Mouse (Mus musculus): Measurements from ENCODE around the gene Nsdhl. TPM values are rescaled to one million over a fixed set of nuclear protein-coding genes. Genes with fewer than 3 reads are reported as not detected.

The Nsdhl gene
- polyA plus RNA-seq, 1 experiment from 2014 or later = 32.3 TPM

GRCm38 (mm10) chrX:72962743-72963142 is 44.4 kb downstream of the Nsdhl start:
- TF ChIP-seq CTCF (IDR thresholded peaks at IDR 0.05; ENCODE audit: low read depth) = no peak
- Histone ChIP-seq H3K36me3 (ENCODE audit: insufficient read depth, low read length) (no peaks in the 10 kb centered on the region), H3K4me2 (ENCODE audit: low read length) (no peak overlapping the region), H3K27ac (no peak overlapping the region), H3K9me3 (replicated peaks; ENCODE audit: low read length) (no peaks in the 10 kb centered on the region), H3K9ac (ENCODE audit: low read depth, low read length) (no peak overlapping the region), H3K4me1 (replicated peaks; ENCODE audit: insufficient read depth, low read length) (no peaks in the 10 kb centered on the region), H3K4me3 (replicated peaks; ENCODE audit: low read depth, low read length) (no peak overlapping the region), H3K27me3 (ENCODE audit: insufficient read depth, low read length) (no peaks in the 10 kb centered on the region)
- ATAC-seq (replicated peaks; ENCODE audit: low FRiP score, low read depth) (no peak), DNase-seq (ENCODE audit: low spot score) (no peak)
- 64% methylated on average over 3 of the region's 3 CpGs for WGBS

GRCm38 (mm10) chrX:72982831-72983230 is 64.5 kb downstream of the Nsdhl start:
- WGBS = 78% methylated on average over 6 of the region's 6 CpGs
- Histone ChIP-seq H3K27ac (no peak overlapping the region), H3K9me3 (replicated peaks; ENCODE audit: low read length) (no peaks in the 10 kb centered on the region), H3K4me2 (ENCODE audit: low read length) (no peak overlapping the region), H3K27me3 (ENCODE audit: insufficient read depth, low read length) (no peaks in the 10 kb centered on the region), H3K4me3 (replicated peaks; ENCODE audit: low read depth, low read length) (no peak overlapping the region), H3K4me1 (replicated peaks; ENCODE audit: insufficient read depth, low read length) (no peaks in the 10 kb centered on the region), H3K9ac (ENCODE audit: low read depth, low read length) (no peak overlapping the region), H3K36me3 (ENCODE audit: insufficient read depth, low read length) (no peaks in the 10 kb centered on the region)
- no peak for ATAC-seq (replicated peaks; ENCODE audit: low FRiP score, low read depth)
- TF ChIP-seq CTCF (IDR thresholded peaks at IDR 0.05; ENCODE audit: low read depth) = no peak
- no peak for DNase-seq (ENCODE audit: low spot score)

- no peaks in the 10 kb centered on the region for H3K9me3 ChIP-seq (replicated peaks; ENCODE audit: low read length)
- H3K4me3 ChIP-seq (replicated peaks; ENCODE audit: low read depth, low read length) = no peak overlapping the region
- no peak for DNase-seq (ENCODE audit: low spot score)
- H3K4me2 ChIP-seq (ENCODE audit: low read length) = no peak overlapping the region
- no peak overlapping the region for H3K9ac ChIP-seq (ENCODE audit: low read depth, low read length)
- no peak for TF ChIP-seq CTCF (IDR thresholded peaks at IDR 0.05; ENCODE audit: low read depth)
- no peak for ATAC-seq (replicated peaks; ENCODE audit: low FRiP score, low read depth)
- H3K27ac ChIP-seq = no peak overlapping the region
- H3K4me1 ChIP-seq (replicated peaks; ENCODE audit: insufficient read depth, low read length) = no peaks in the 10 kb centered on the region
- 89% methylated on average over 2 of the region's 2 CpGs for WGBS
- H3K36me3 ChIP-seq (ENCODE audit: insufficient read depth, low read length) = no peaks in the 10 kb centered on the region
- no peaks in the 10 kb centered on the region for H3K27me3 ChIP-seq (ENCODE audit: insufficient read depth, low read length)
Measured at GRCm38 (mm10) chrX:72985607-72986006, 67.2 kb downstream of the Nsdhl start.

GRCm38 (mm10) chrX:72986841-72987519 is 68.6 kb downstream of the Nsdhl start, which contains the start of gene Zfp185:
TSS of gene Zfp185 (plus strand) at chrX:72987339.
- peak; percentile 94 for ATAC-seq (replicated peaks; ENCODE audit: low FRiP score, low read depth)

GRCm38 (mm10) chrX:72987520-72987905 is 69.2 kb downstream of the Nsdhl start:
- no peak for TF ChIP-seq CTCF (IDR thresholded peaks at IDR 0.05; ENCODE audit: low read depth)

More at GRCm38 (mm10) chrX:72986841-72987519, 68.6 kb downstream of the Nsdhl start, which contains the start of gene Zfp185:
- Histone ChIP-seq H3K36me3 (ENCODE audit: insufficient read depth, low read length) (no peaks in the 10 kb centered on the region), H3K9me3 (replicated peaks; ENCODE audit: low read length) (no peaks in the 10 kb centered on the region), H3K4me2 (ENCODE audit: low read length) (peak within 1 kb of the TSS; percentile 65), H3K27me3 (ENCODE audit: insufficient read depth, low read length) (no peaks in the 10 kb centered on the region), H3K4me3 (replicated peaks; ENCODE audit: low read depth, low read length) (peak within 1 kb of the TSS; percentile 36), H3K27ac (no peak within 1 kb of the TSS), H3K9ac (ENCODE audit: low read depth, low read length) (0 out of 2 replicates have a peak within 1 kb of the TSS, but pooled peaks have one; percentile 37), H3K4me1 (replicated peaks; ENCODE audit: insufficient read depth, low read length) (no peaks in the 10 kb centered on the region)
- peak; percentile 51 for DNase-seq (ENCODE audit: low spot score)
- WGBS = 24% methylated on average over 41 of the region's 45 CpGs
- TF ChIP-seq CTCF (IDR thresholded peaks at IDR 0.05; ENCODE audit: low read depth) = no peak

GRCm38 (mm10) chrX:72988431-72988830 is 70.1 kb downstream of the Nsdhl start:
- Histone ChIP-seq H3K4me3 (replicated peaks; ENCODE audit: low read depth, low read length) (no peak overlapping the region), H3K36me3 (ENCODE audit: insufficient read depth, low read length) (no peaks in the 10 kb centered on the region), H3K27ac (no peak overlapping the region), H3K4me1 (replicated peaks; ENCODE audit: insufficient read depth, low read length) (no peaks in the 10 kb centered on the region), H3K27me3 (ENCODE audit: insufficient read depth, low read length) (no peaks in the 10 kb centered on the region), H3K9ac (ENCODE audit: low read depth, low read length) (no peak overlapping the region), H3K4me2 (ENCODE audit: low read length) (no peak overlapping the region), H3K9me3 (replicated peaks; ENCODE audit: low read length) (no peaks in the 10 kb centered on the region)
- ATAC-seq (replicated peaks; ENCODE audit: low FRiP score, low read depth) (no peak), DNase-seq (ENCODE audit: low spot score) (no peak)
- no peak for TF ChIP-seq CTCF (IDR thresholded peaks at IDR 0.05; ENCODE audit: low read depth)
- WGBS = 75% methylated on average over 3 of the region's 3 CpGs

More at GRCm38 (mm10) chrX:72987520-72987905, 69.2 kb downstream of the Nsdhl start:
- Histone ChIP-seq H3K36me3 (ENCODE audit: insufficient read depth, low read length) (no peaks in the 10 kb centered on the region), H3K27ac (no peak overlapping the region), H3K27me3 (ENCODE audit: insufficient read depth, low read length) (no peaks in the 10 kb centered on the region), H3K4me3 (replicated peaks; ENCODE audit: low read depth, low read length) (peak overlapping the region; percentile 36), H3K9me3 (replicated peaks; ENCODE audit: low read length) (no peaks in the 10 kb centered on the region), H3K4me1 (replicated peaks; ENCODE audit: insufficient read depth, low read length) (no peaks in the 10 kb centered on the region), H3K4me2 (ENCODE audit: low read length) (peak overlapping the region; percentile 65), H3K9ac (ENCODE audit: low read depth, low read length) (0 out of 2 replicates have a peak overlapping the region, but pooled peaks have one; percentile 37)
- WGBS = 38% methylated on average over 14 of the region's 14 CpGs
- DNase-seq (ENCODE audit: low spot score) (no peak), ATAC-seq (replicated peaks; ENCODE audit: low FRiP score, low read depth) (no peak)

All from kidney, postnatal 0 days (tissue).